ENCODE assay signal across 10 mouse cellular contexts in the genomic region with DNA sequence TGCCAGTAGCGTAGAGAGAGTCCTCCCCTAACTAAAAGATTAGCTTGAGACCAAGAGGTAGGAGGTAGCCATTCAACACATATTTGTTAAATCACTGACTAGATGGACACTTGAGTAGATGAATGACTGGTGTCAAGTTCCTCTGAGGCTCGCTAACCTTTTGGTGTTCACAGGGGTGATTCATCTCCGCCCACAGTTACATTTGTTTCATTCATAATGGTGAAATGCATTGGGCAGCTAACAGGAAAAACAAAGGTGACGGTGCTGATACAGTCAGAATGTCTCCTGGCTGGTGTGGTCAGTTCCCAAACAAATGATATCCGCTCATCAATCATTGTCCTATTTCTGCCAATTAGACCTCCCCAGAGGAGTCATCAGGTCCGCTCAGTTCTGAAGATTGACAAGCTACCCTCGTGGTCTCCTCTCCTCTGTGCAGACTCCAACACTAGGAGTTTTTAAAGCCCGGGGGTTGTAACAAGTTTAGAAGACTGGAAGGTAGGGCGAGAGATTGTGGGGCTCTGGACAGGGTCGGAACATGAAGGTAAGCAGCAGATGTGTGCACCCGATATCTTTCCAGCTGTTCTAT. TPM values are rescaled to one million over a fixed set of nuclear protein-coding genes. Genes with fewer than 3 reads are reported as not detected.
DNase-seq lines count a peak whose midpoint lies in the region; ATAC-seq and TF ChIP-seq lines count a peak whose summit lies in the region.
"Had no signal": no experiment of that assay in that cellular context is flagged by ENCODE, and none has a peak within 500 bp of the region (broad histone marks: within the 10 kb centered on the region; RNA-seq: fewer than 3 reads in every experiment).

Gene Spx, plus strand, starts transcription at position 536 of the 586 bp plus-strand sequence.

- H3K4me3 ChIP-seq in kidney, postnatal 0 days (replicated peaks; ENCODE audit: low read depth, low read length): no peak within 1 kb of the TSS
- peak within 1 kb of the TSS; percentile 38 for H3K4me3 ChIP-seq in embryonic facial prominence, embryonic 12.5 days
- no peak within 1 kb of the TSS for H3K4me3 ChIP-seq in hindbrain, embryonic 11.5 days (ENCODE audit: low read depth, low read length)
- peak within 1 kb of the TSS; percentile 39 for H3K4me3 ChIP-seq in midbrain, embryonic 13.5 days (replicated peaks)
- H3K4me3 ChIP-seq: heart, adult 2 months had no signal

- no peak for TF ChIP-seq CTCF in kidney, postnatal 0 days (IDR thresholded peaks at IDR 0.05; ENCODE audit: low read depth)

- no peaks in the 10 kb centered on the region for H3K9me3 ChIP-seq in kidney, postnatal 0 days (replicated peaks; ENCODE audit: low read length)
- no peaks in the 10 kb centered on the region for H3K9me3 ChIP-seq in embryonic facial prominence, embryonic 12.5 days
- no peaks in the 10 kb centered on the region for H3K9me3 ChIP-seq in hindbrain, embryonic 11.5 days (ENCODE audit: control insufficient read depth, low read length)
- no peaks in the 10 kb centered on the region for H3K9me3 ChIP-seq in midbrain, embryonic 13.5 days

- H3K9ac ChIP-seq in kidney, postnatal 0 days (ENCODE audit: low read depth, low read length): no peak within 1 kb of the TSS
- no peak within 1 kb of the TSS for H3K9ac ChIP-seq in embryonic facial prominence, embryonic 12.5 days
- H3K9ac ChIP-seq in hindbrain, embryonic 11.5 days (ENCODE audit: low read depth, low read length): no peak within 1 kb of the TSS
- no peak within 1 kb of the TSS for H3K9ac ChIP-seq in midbrain, embryonic 13.5 days (replicated peaks)

- H3K27ac ChIP-seq in kidney, postnatal 0 days: no peak within 1 kb of the TSS
- H3K27ac ChIP-seq in embryonic facial prominence, embryonic 12.5 days: no peak within 1 kb of the TSS
- no peak within 1 kb of the TSS for H3K27ac ChIP-seq in hindbrain, embryonic 11.5 days (ENCODE audit: low read depth, low read length)
- H3K27ac ChIP-seq in midbrain, embryonic 13.5 days: no peak within 1 kb of the TSS
- H3K27ac ChIP-seq: heart, adult 2 months had no signal

- peaks cover 7% of the 10 kb centered on the region; the same call in 1 of the 2 replicates for H3K27me3 ChIP-seq in kidney, postnatal 0 days (ENCODE audit: insufficient read depth, low read length)
- H3K27me3 ChIP-seq in embryonic facial prominence, embryonic 12.5 days: peaks cover 26% of the 10 kb centered on the region
- H3K27me3 ChIP-seq in hindbrain, embryonic 11.5 days (ENCODE audit: control insufficient read depth, insufficient read depth, low read length): peaks cover 16% of the 10 kb centered on the region
- H3K27me3 ChIP-seq in midbrain, embryonic 13.5 days: peaks cover 33% of the 10 kb centered on the region

- peak within 1 kb of the TSS; percentile 65; the same call in 1 of the 2 replicates for H3K4me2 ChIP-seq in kidney, postnatal 0 days (ENCODE audit: low read length)
- H3K4me2 ChIP-seq in embryonic facial prominence, embryonic 12.5 days (replicated peaks): peak within 1 kb of the TSS; percentile 75
- H3K4me2 ChIP-seq in hindbrain, embryonic 11.5 days (replicated peaks; ENCODE audit: low read depth, low read length): 0 out of 2 replicates have a peak within 1 kb of the TSS, but pooled peaks have one; percentile 7
- H3K4me2 ChIP-seq in midbrain, embryonic 13.5 days (replicated peaks): peak within 1 kb of the TSS; percentile 63

- DNase-seq in kidney, postnatal 0 days (ENCODE audit: low spot score): no peak
- no peak for DNase-seq in kidney, postnatal 25 days
- peak; percentile 11 for DNase-seq in hindbrain, embryonic 11.5 days (ENCODE audit: low spot score)
- no peak for DNase-seq in thymus, adult 18-20 months
- no peak for DNase-seq in embryo, embryonic 10 days (ENCODE audit: low spot score)
- DNase-seq: heart, adult 2 months; kidney, adult 8-10 months; lung, postnatal 36 days had no signal

- 0 out of 2 replicates have a peak, but pooled peaks cover 8% of the 10 kb centered on the region for H3K4me1 ChIP-seq in kidney, postnatal 0 days (replicated peaks; ENCODE audit: insufficient read depth, low read length)
- peaks cover 6% of the 10 kb centered on the region; the same call in 1 of the 2 replicates for H3K4me1 ChIP-seq in embryonic facial prominence, embryonic 12.5 days
- no peaks in the 10 kb centered on the region for H3K4me1 ChIP-seq in hindbrain, embryonic 11.5 days (replicated peaks; ENCODE audit: control insufficient read depth, insufficient read depth, low read length)
- peaks cover 16% of the 10 kb centered on the region for H3K4me1 ChIP-seq in midbrain, embryonic 13.5 days (replicated peaks)

- WGBS in kidney, postnatal 0 days: 54% methylated on average over 11 of the region's 11 CpGs
- 67% methylated on average over 11 of the region's 11 CpGs for WGBS in embryonic facial prominence, embryonic 12.5 days
- WGBS in hindbrain, embryonic 11.5 days: 54% methylated on average over 11 of the region's 11 CpGs
- 73% methylated on average over 11 of the region's 11 CpGs for WGBS in midbrain, embryonic 13.5 days

- ATAC-seq in kidney, postnatal 0 days (replicated peaks; ENCODE audit: low FRiP score, low read depth): no peak
- no peak for ATAC-seq in embryonic facial prominence, embryonic 12.5 days (ENCODE audit: insufficient number of reproducible peaks, insufficient read depth, low FRiP score, low TSS enrichment)
- ATAC-seq in hindbrain, embryonic 11.5 days (ENCODE audit: low FRiP score): no peak
- ATAC-seq in midbrain, embryonic 13.5 days: no peak

- no peaks in the 10 kb centered on the region for H3K36me3 ChIP-seq in kidney, postnatal 0 days (ENCODE audit: insufficient read depth, low read length)
- no peaks in the 10 kb centered on the region for H3K36me3 ChIP-seq in embryonic facial prominence, embryonic 12.5 days
- no peaks in the 10 kb centered on the region for H3K36me3 ChIP-seq in hindbrain, embryonic 11.5 days (ENCODE audit: control insufficient read depth, insufficient read depth, low read length)
- no peaks in the 10 kb centered on the region; the same call in 1 of the 2 replicates for H3K36me3 ChIP-seq in midbrain, embryonic 13.5 days

RNA-seq across cellular contexts. Expression of gene Spx, which starts in this region (rescaled TPM):
- 0.21 and 0.34 TPM in 2 replicates for polyA plus RNA-seq in kidney, postnatal 0 days (2015; fragmentation: Nextera tagmentation; extraction: Ambion mirVana)
- polyA plus RNA-seq in embryonic facial prominence, embryonic 12.5 days (2016; fragmentation: Nextera tagmentation; extraction: Ambion mirVana): 0.67 and 0.88 TPM in 2 replicates
- polyA plus RNA-seq in hindbrain, embryonic 11.5 days (2014; fragmentation: Nextera tagmentation; extraction: Ambion mirVana): 5.7 and 6.3 TPM in 2 replicates
- 5.5 and 6.5 TPM in 2 replicates for polyA plus RNA-seq in midbrain, embryonic 13.5 days (2015; fragmentation: Nextera tagmentation; extraction: Ambion mirVana)

Comparison
In these comparisons a context has a peak if more than half of its experiments do, and no peak if none do; other contexts are left out.
1. H3K4me2 ChIP-seq: peak in every context shown above with its lines; median percentile 75 in embryonic facial prominence, embryonic 12.5 days; 65 in kidney, postnatal 0 days; 63 in midbrain, embryonic 13.5 days; 7 in hindbrain, embryonic 11.5 days.
2. H3K4me3 ChIP-seq: peak in embryonic facial prominence, embryonic 12.5 days (single experiment) and midbrain, embryonic 13.5 days (single experiment); none in kidney, postnatal 0 days (single experiment) and hindbrain, embryonic 11.5 days (single experiment).